Mouse (Mus musculus): ENCODE measurements at regions not wholly inside any gene's neighbourhood (a gene's known extent, or its start where the extent isn't known, plus 50 kb on each side); places are given as distances from the start of the nearest gene placed in this dataset.

DNA sequence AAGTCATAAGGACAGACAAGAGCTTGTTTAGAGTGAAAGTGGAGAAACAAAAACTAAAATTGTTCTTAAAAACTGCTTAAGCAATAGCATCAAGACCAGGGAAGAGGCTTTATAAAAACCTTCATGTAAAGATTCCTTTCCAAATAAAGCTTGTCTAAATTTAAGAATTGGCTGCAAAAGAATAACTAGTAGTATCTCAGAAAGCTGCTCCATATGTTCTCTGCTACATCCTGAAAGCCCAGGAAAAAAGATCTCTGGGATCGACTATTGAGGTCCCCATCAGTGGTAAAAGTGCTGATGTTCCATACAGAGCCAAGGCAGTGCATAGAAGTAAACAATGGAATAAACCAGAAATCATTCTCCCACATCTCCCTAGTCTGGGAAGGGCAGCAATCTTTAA, 281.2 kb upstream of the Cypt12 start:
- DNase-seq (ENCODE audit: low spot score), result no peak

DNA sequence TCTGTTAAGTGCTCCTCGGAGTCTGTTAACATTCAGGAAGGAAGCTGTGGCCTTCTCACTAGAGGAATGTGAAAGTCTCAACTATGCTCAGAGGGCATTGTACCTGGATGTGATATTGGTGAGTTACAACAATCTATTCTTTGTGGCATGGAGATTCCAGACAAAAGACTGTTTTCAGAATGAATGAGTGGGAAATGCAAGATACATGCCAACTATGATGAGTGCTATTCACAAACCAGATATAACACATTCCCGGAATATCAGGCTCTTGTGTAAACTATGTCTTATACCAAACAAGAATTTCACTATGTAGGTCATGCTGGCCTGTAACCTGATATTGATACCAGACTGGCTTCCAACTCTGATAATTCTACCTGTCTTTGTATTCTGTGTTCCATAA, 279.4 kb upstream of the Cypt12 start:
- no peak for DNase-seq (ENCODE audit: low spot score)

Measured in embryo, embryonic 10.5 days (tissue).